Mouse (Mus musculus) myocyte (in vitro differentiated cells): ENCODE measurements around the gene Nfyb.

ENCODE experiments used
- CEBPB ChIP-seq: IDR thresholded peaks from 2 replicates; pipeline ENCODE4 v1.6.1; 2011; ENCODE audit warnings: mild to moderate bottlenecking, moderate library complexity; ENCODE audit not compliant: poor library complexity, insufficient read depth, severe bottlenecking
- E2F4 ChIP-seq: IDR thresholded peaks from one replicate; pipeline ENCODE4 v1.6.1; 2011; ENCODE audit warnings: mild to moderate bottlenecking, control low read depth, moderate library complexity; ENCODE audit not compliant: insufficient read depth
- MYOD1 ChIP-seq, 3 experiments: IDR thresholded peaks; one replicate each; pipeline ENCODE4 v1.6.1; 2011; ENCODE audit warnings: control low read depth in 2 of 3, low read depth in 2 of 3, mild to moderate bottlenecking in 2 of 3, moderate library complexity in 1 of 3; ENCODE audit not compliant: insufficient read length in 2 of 3, control insufficient read depth in 1 of 3
- POLR2A ChIP-seq: IDR thresholded peaks from one replicate; pipeline ENCODE4 v1.6.1; 2011; ENCODE audit warnings: low read depth, mild to moderate bottlenecking, control low read depth, moderate library complexity; ENCODE audit not compliant: insufficient read length
- POLR2AphosphoS2 ChIP-seq: IDR thresholded peaks from one replicate; pipeline ENCODE4 v1.6.1; 2011; ENCODE audit warnings: low read depth, control low read depth; ENCODE audit not compliant: insufficient read length
- REST ChIP-seq: IDR thresholded peaks from one replicate; pipeline ENCODE4 v1.6.1; 2011; ENCODE audit warnings: mild to moderate bottlenecking, control low read depth, moderate library complexity; ENCODE audit not compliant: insufficient read depth, insufficient read length
- TCF12 ChIP-seq: IDR thresholded peaks from one replicate; pipeline ENCODE4 v1.6.1; 2011; ENCODE audit warnings: mild to moderate bottlenecking, control low read depth; ENCODE audit not compliant: poor library complexity, insufficient read depth, severe bottlenecking
- USF1 ChIP-seq: IDR thresholded peaks from one replicate; pipeline ENCODE4 v1.6.1; 2011; ENCODE audit warnings: low read depth, mild to moderate bottlenecking, control low read depth, moderate library complexity

DNA sequence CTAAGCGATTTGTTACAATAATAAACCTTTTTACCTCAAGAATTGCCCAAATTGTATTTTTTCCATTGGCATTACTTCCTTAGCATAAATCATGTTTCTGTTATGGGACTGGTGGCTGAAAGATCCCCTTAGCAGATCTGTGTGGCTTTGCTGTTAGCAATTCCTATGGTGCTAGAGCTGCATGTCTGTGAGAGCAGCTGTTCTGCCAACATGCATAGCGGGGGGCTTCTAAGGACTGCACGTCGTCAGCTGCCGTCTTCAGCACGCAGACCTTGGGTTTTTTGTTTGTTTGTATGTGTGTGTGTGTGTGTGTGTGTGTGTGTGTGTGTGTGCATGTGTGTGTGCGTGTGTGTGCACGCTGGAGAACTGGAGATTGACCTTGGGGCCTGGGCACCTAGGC, 22.6 kb downstream of the Nfyb start:
- TF ChIP-seq TCF12 (no peak), POLR2A (no peak), MYOD1 (IDR thresholded peaks at IDR 0.05; ENCODE audit: control insufficient read depth in 1 of 3, insufficient read length in 2 of 3, low read depth in 2 of 3) (no peak), USF1 (no peak), REST (no peak), CEBPB (no peak), POLR2AphosphoS2 (no peak), E2F4 (no peak)
